Mouse (Mus musculus) right cerebral cortex, postnatal 36 days (tissue): Measurements from ENCODE around the gene Il22ra2.
"Not testable (repeated sequence)": the region's sequence is repeated elsewhere in the genome, so short reads cannot be mapped to it uniquely, and the experiment has no call there.

Source experiments
- DNase-seq, 2 experiments: peaks; one replicate each; pipeline ENCODE4 v3.0.0; 2022; ENCODE audit warnings: low spot score in 2 of 2, mixed read lengths in 1 of 2

Gene Il22ra2

DNA sequence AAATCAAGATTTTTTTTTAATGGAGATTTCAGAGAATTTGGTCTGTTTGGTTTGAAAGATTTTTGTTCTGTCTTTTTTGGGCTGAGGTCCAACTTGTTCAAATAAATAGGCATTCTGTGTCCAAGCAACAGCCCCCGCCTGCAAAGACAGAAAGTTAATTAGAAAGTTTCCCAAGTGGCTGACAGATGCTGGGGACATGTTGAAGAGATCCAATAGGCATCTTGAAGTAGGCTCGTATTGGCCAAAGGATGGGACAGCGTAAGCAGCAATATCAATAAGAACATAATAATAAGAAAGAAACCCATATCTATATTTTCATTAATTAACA, 21.7 kb upstream of the Il22ra2 start:
- DNase-seq = no peak

DNA sequence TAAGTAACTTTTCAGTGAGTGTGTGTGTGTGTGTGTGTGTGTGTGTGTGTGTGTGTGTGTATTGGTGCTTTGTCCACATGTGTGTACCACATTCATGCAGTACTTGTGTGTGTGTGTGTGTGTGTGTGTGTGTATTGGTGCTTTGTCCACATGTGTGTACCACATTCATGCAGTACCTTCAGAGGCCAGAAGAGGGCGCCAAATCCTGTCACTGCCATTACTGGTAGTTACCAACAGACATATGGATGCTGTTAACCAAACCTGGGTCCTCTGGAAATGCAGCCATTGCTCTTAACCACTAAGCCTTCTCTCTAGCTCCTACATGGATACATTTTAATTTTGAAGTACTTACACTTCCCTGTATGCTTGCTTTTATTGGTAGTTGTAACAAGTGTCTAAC, 20.3 kb upstream of the Il22ra2 start:
- DNase-seq = not testable (repeated sequence)

DNA sequence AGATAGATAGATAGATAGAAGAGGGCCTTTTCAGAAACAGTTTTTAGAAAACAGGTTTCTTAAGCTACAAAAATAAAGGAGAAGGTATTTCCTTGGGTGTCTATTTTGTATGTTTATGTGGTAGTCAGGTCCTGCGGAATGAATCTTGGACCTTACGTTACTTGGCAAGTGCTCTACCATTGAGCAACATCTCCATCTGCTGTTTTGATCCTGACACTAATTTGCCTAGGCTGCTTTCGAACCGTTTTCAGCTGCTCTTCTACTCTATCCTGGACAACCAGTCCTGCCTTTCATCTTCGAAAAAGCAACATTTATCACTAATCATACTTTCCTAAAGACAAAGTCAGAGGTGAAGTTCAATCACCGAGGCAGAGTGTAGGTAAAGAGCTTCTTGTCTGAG, 18.6 kb upstream of the Il22ra2 start:
- DNase-seq = no peak

DNA sequence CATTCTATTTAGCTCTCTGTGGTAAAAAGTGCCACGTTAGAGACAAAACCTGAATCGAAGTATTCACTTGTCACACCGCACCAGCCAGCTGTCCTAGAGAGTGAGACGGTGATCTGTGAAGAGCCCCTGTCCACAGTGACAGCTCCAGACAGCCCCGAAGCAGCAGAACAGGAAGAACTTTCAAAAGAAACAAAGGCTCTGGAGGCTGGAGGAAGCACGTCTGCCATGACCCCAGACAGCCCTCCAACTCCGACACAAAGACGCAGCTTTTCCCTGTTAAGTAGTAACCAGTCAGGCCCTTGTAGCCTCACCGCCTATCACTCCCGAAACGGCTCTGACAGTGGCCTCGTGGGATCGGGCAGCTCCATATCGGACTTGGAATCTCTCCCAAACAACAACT, 12.7 kb upstream of the Il22ra2 start:
- no peak for DNase-seq

DNA sequence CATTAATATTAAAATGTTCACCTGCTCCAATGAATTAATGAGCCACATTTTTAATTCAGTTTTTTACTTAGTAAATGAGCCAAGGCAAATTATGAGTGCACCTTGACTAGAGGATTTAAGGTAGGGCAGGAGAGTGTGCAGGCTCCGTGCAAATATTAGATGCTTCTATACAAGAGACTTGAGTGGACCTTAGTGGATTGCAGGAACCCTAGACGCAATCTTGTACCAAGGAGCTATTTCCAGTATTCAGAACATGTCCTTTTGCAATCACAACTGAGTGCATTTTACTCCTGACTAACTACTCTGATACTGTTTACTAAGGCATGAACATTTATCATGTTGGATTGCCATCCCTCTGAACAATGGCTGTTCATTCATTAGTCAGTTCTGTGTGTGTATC, 10.2 kb upstream of the Il22ra2 start:
- DNase-seq = no peak

DNA sequence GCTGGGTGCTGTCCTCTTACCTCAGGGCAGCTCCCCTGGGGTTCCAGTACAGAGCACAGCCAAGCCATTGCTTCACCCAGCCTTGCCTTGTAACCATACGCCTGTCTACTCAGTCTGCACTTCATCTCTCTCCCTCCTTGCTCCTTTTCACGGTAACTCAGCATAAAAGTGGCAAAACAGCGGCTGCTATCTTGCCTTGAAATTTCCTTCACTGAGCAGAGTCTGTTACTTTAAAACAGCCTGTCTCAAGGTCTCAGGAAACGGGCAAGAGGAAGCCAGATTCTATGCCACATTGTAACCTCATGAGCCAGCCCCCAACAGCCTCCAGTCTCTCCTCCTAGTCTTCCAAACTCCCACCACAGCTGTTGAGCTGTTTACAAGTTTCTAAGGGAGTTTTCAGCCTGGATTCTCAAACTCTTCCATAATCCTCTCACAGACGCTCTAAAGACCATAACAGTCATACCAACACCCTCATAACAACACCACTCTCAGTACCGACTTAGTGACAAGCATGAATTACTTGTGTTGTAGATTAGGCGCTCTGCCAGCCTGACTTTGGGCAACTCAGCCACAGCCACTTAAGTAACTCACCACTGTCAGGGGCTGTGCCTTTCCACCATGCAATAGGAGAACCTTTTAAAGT, 8.6 kb upstream of the Il22ra2 start:
- DNase-seq = no peak

DNA sequence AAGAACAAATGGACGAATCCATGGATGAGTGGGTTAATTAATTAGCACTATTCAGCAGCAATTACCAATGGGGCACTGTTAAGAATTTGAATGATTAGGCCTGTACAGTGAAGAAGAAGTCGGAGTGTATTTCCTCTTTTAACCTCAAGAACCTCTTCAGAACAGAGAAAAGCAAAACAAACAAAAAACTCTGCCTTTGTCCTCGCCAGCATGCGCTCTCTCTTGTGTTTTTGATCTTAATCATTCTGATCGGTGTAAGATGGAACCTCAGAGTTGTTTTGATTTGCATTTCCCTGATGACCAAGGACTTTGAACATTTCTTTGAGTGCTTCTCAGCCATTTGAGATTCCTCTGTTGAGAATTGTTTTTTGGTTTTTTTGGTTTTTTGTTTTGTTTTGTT, 2.1 kb upstream of the Il22ra2 start:
- no peak for DNase-seq

DNA sequence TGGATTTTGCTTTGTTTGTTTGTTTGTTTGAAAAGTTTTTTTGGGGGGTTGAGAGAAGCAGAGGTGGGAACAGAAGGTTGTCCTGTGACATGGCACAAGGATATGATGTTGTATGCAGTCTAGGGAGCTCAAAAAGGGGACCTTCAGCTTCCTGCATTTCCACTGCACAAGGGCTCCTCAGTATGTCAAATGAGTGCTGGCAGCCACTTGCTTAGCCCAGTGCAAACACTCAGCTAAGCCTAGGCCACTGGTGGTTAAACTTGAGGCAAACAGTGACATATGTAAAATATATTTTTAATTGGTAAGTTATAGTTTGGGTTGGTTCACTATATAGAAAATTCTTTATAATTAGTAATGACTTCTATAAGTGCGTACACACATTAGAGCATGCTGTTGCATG, 2.8 kb downstream of the Il22ra2 start:
- DNase-seq = no peak

DNA sequence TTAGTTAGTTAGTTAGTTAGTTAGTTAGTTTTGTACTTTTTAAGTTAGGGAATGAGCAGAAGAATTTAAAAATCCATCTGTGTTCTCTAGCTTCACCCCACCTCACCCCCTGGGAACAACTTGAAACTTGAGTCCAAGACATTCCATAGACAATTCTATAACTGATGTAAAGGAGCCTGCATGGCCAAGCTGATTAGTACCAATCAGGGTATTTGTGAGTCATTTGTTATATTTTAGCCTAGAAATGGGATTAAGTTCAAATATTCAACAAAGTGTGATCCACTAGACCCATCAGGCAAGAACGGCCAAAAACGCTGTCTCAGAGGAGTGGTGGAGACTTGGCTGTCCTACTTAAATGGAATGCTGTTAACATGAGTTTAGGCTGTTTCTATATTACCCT, 5.5 kb downstream of the Il22ra2 start:
- no peak for DNase-seq

DNA sequence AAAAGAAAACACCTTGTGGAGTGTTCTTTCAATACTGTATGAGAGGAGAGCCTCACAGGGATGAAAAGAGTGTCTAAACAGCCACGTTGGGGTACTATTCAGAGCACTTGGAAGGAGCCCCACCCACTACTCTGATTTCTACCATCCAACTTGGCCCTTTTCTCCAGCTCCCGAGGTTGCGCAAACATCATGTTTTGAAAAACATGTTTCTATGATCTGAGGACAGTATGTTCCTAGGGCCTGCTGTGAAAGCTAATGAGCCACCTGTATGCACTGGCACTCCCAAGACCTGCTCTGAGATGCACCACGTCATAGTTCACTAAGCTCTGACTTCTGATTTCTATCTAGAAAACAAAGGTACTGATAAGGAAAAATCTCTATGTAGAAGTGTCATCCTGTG, 6.0 kb downstream of the Il22ra2 start:
- DNase-seq = no peak

DNA sequence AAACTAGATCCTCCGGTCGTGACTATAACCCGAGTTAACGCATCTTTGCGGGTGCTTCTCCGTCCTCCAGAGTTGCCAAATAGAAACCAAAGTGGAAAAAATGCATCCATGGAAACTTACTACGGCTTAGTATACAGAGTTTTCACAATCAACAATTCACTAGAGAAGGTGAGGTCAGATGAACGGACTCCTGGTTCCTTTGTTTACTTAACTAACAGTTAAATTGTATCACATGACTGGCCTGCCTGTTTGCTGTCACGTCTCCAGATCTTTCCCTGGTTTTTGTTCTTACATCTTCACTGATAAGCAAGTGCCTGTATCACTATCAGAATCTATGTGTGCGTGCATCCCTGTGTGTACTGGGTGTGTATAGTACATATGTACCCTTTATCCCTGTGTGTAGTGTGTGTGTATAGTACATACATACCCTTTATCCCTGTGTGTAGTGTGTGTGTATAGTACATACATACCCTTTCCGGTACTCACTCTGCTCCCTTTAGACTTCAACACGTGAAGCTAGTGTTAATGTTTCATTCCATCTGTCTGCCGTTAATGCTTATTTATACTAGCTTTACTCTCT, 9.9 kb downstream of the Il22ra2 start:
- DNase-seq = no peak

DNA sequence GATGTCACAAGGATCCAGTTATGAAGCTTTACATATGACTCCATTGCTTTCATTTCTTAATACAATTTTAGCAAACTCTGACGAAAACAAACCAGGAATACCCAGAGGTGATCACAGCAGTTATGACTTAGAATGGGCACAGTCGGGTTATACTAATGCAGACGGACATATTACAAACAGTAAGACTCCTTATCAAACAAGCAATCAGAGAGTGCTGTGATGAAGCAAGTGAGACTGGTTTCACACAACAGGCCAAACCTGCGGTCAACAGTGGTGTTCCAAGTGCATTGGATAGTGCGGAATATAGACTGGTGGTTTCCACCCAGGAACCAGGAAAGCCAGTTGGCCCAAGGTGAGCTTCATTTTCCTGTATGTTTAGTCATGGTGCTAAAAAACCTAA, 17.1 kb downstream of the Il22ra2 start:
- DNase-seq = no peak

DNA sequence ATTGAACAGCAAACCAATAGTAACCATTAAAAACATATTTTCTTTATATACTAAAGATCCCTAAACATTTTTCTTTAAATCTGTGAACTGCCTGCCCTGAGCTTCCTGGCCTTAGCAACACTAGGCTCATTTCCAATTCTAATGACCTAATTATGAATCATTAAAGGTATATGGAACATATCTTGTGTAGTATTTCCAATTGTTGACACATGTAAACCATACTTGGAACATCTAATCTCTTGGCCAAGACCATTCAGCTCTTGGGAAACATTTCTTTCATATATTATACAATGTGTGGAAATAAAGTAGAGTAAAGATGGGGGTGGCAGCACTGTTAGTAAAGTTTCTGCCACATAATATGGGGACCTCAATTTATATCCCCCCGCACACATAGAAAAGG, 17.8 kb downstream of the Il22ra2 start:
- no peak for DNase-seq

DNA sequence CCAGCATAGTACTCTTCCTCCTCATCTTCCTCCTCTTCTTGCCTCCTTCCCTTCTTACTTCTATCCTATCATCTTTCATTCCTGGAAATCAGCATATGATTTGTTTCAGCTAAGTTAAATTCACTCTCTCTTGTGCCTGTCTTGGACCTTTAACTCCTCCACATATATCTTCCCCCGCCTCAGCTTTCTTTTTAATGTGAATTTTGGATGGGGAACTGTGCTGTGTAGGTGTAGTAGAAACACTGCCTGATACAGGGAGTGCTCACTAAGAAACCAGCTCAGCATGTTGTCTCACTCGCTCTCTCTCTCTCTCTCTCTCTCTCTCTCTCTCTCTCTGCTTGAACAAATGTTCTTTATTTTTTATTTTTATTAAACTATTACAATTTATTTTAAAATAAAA, 23.3 kb downstream of the Il22ra2 start:
- peak; percentile 2 to 12 for DNase-seq

DNA sequence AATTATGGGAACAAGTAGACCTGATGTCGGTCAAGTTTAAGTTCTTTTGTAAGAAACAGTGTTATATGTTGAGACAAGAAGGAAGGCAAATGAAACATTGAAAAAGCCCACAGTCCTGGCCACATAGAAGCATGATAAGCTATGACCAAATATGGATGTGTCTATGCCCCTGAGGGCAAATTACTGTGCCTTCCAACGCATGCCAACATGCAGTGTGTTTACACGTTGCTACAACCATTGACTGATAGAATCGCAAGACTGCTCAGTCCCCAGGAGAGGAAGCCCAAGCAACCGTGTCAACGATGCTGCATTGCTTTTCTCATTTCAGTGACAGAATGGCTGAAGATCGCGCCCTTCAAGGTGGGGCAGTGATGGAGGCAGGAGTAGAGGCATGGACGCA, 35.6 kb downstream of the Il22ra2 start:
- no peak for DNase-seq

DNA sequence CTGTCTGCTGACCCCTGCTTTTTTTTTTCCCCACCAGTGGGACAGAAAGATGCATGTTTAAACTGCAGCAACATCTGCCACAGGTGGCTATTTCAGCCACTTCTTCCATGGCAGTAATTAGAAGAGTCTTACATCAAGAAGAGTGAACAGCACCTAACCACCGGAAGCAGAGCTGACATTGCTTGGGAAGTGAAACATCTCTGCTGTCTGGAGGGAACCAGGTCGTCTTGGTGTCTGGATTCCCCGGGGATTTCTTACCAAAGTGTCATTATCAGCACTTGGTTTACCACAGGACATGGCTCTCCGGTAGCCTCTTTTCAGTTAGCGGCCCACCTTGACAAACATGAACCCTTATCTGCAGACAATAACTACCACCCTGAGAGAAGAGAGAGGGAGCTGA, 38.2 kb downstream of the Il22ra2 start:
- DNase-seq = no peak

DNA sequence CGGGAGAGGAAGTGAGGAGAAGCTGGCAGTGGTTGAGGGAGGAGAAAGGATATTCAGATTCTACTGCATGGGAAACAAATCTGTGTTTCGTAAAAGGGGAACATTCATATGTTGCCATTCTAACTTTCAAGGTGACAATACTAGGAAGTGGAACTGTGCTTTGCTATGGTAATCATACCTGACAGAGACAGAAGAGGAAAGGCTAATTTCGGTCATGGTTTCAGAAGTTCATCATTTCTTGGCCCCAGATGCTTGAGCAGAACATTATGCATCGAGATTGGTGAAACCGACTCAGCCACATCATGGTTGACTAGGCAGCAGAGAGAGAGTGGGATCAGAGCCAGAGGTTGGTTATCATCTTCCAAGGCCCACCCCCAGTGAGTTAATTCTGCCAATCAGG, 47.2 kb downstream of the Il22ra2 start:
- no peak for DNase-seq

DNA sequence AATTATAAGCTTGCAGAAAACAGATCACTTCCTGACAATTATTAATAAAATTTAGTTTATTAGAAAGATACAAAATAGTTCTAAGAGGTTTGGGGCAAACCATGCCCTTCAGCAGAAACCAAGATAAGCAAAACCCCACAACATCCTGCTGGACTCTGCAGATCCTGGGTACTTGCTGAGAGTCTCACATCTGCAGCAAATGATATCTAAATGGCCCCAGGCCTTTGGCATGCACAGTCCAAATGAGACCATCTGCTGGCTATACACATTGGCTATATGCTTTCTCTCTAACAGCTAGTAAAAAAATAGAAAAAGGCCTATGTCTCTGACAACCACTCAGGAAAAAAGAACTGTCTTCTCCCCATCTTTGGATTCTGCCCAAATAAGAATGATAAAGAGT, 50.2 kb downstream of the Il22ra2 start:
- DNase-seq = no peak

DNA sequence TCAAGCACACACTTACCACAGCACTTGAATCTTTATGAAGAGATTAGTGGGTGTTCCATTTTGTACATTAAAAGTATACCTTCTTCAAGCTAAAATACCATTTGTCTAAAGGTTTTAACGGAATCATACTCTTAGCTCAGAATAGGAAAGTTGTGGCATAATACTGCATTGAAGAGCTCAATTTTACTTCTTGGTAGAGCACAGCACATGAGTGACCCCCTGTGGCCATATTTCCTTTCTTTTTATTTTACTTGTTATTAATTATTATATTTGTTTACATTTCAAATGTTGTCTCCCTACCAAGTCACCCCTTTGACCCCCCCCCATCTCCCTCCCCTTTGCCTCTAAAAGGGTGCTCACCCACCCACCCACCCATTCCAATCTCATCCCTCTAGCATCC, 51.3 kb downstream of the Il22ra2 start:
- no peak for DNase-seq
